Mouse (Mus musculus) neural tube, embryonic 12.5 days (tissue): ENCODE data around the gene Abhd17b. TPM values are rescaled to one million over a fixed set of nuclear protein-coding genes. Genes with fewer than 3 reads are reported as not detected.

ENCODE experiments used
- ATAC-seq: fragments of 200-750 bp; cut with Nextera tagmentation; 2 replicates; pipeline ENCODE4 v1.8.0; 2017; ENCODE audit warnings: low read depth, mild to moderate bottlenecking, moderate TSS enrichment, moderate library complexity; ENCODE audit not compliant: low FRiP score
- H3K27ac ChIP-seq: fragments of 300-500 bp; sonication (generic); 2 replicates; pipeline ENCODE4 v1.5.1; 2016
- H3K27me3 ChIP-seq: fragments of 300-500 bp; sonication (generic); replicated peaks from 2 replicates; pipeline ENCODE4 v1.6.1; 2016; ENCODE audit warnings: mild to moderate bottlenecking
- H3K36me3 ChIP-seq: fragments of 300-500 bp; sonication (generic); 2 replicates; pipeline ENCODE4 v1.6.1; 2016; ENCODE audit warnings: mild to moderate bottlenecking
- H3K4me1 ChIP-seq: fragments of 300-500 bp; sonication (generic); 2 replicates; pipeline ENCODE4 v1.6.1; 2016
- H3K4me2 ChIP-seq: fragments of 300-500 bp; sonication (generic); replicated peaks from 2 replicates; pipeline ENCODE4 v1.6.1; 2016; ENCODE audit warnings: mild to moderate bottlenecking
- H3K4me3 ChIP-seq: fragments of 300-500 bp; sonication (generic); 2 replicates; pipeline ENCODE4 v1.5.1; 2016
- H3K9ac ChIP-seq: fragments of 300-500 bp; sonication (generic); 2 replicates; pipeline ENCODE4 v1.6.1; 2016; ENCODE audit warnings: mild to moderate bottlenecking
- H3K9me3 ChIP-seq: fragments of 300-500 bp; sonication (generic); 2 replicates; pipeline ENCODE4 v1.6.1; 2016; ENCODE audit warnings: mild to moderate bottlenecking
- WGBS: fragments of 180-500 bp; shearing (Covaris S2); methylation state at CpG from one replicate; pipeline ENCODE4 v1.1.7; 2016; 5-methylcytosine and 5-hydroxymethylcytosine counted together
- polyA plus RNA-seq: library from polyadenylated mRNA; unstranded; fragments of >200 nt; fragmentation: Nextera tagmentation; extraction: Ambion mirVana; gene quantifications from 2 replicates; pipeline ENCODE4 v1.2.1, GENCODE M21; 2016

The Abhd17b gene
- polyA plus RNA-seq, 1 experiment from 2014 or later: 49.4 TPM

DNA sequence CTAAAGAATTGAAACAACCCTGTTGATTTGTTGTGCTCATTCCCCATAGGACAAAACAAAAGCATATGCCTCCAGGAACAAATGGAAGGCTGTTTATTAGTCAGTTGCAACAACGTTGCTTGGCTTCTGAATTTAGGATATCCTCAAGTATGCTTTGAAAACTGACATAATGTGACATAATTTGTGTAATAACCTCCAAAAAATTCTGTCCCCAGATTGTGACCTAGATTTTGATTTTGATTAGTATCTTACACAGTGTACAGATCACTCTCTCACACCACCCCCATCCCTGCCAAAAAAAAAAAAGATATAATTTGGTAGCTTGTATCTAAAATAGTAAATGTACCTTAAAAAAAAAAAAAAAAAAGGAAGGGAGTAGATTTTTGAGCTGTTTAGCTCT lies 7.7 kb downstream of the Abhd17b start:
- Histone ChIP-seq H3K4me3 (no peak overlapping the region), H3K9ac (no peak overlapping the region), H3K4me1 (no peaks in the 10 kb centered on the region), H3K4me2 (no peak overlapping the region), H3K36me3 (no peaks in the 10 kb centered on the region), H3K9me3 (no peaks in the 10 kb centered on the region), H3K27ac (no peak overlapping the region), H3K27me3 (no peaks in the 10 kb centered on the region)
- ATAC-seq: no peak
- 93% methylated on average over 1 of the region's 1 CpGs for WGBS

- ATAC-seq: no peak
- WGBS: 85% methylated on average over 4 of the region's 4 CpGs
These were observed 10.9 kb downstream of the Abhd17b start for GRCm38 (mm10) chr19:21663756-21664456.

GRCm38 (mm10) chr19:21669650-21670049 lies 16.7 kb downstream of the Abhd17b start:
- Histone ChIP-seq H3K36me3 (no peaks in the 10 kb centered on the region), H3K27me3 (no peaks in the 10 kb centered on the region), H3K27ac (no peak overlapping the region), H3K9ac (no peak overlapping the region), H3K4me1 (no peaks in the 10 kb centered on the region), H3K9me3 (no peaks in the 10 kb centered on the region), H3K4me3 (no peak overlapping the region), H3K4me2 (no peak overlapping the region)
- 88% methylated on average over 4 of the region's 4 CpGs for WGBS
- ATAC-seq: no peak

More at GRCm38 (mm10) chr19:21663756-21664456, 10.9 kb downstream of the Abhd17b start:
- Histone ChIP-seq H3K27ac (no peak overlapping the region), H3K4me3 (no peak overlapping the region), H3K4me1 (no peaks in the 10 kb centered on the region), H3K27me3 (no peaks in the 10 kb centered on the region), H3K9ac (no peak overlapping the region), H3K9me3 (no peaks in the 10 kb centered on the region), H3K36me3 (no peaks in the 10 kb centered on the region), H3K4me2 (no peak overlapping the region)

- peaks cover 6% of the 10 kb centered on the region; the same call in 1 of the 2 replicates for H3K36me3 ChIP-seq
- H3K9me3 ChIP-seq: 0 out of 2 replicates have a peak, but pooled peaks cover 7% of the 10 kb centered on the region
- WGBS: 96% methylated on average over 17 of the region's 17 CpGs
- ATAC-seq: no peak
- no peak overlapping the region for H3K4me2 ChIP-seq
- H3K9ac ChIP-seq: no peak overlapping the region
- no peaks in the 10 kb centered on the region for H3K4me1 ChIP-seq
- no peaks in the 10 kb centered on the region for H3K27me3 ChIP-seq
- no peak overlapping the region for H3K4me3 ChIP-seq
- H3K27ac ChIP-seq: no peak overlapping the region
These were observed 21.5 kb downstream of the Abhd17b start for GRCm38 (mm10) chr19:21674354-21675096.

DNA sequence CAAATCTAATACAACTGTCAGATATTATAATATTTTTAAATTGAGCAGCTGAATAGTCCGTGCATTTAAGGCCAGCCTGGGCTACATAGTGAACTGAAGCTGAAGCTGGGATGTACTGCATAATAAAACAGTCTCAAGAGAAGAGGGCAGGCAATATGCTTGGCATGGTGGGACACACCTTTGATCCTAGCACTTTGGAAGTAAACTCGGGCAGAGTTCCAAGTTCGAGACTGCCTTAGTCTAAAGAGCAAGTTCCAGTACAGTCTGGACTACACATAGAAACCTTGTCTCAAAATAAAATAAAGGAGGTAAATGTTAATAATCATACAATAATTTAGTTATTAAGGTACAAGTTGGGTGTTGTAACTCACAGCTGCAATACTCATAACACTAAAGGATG lies 27.1 kb downstream of the Abhd17b start:
- WGBS: 96% methylated on average over 3 of the region's 3 CpGs
- H3K4me2 ChIP-seq: no peak overlapping the region
- H3K27me3 ChIP-seq: no peaks in the 10 kb centered on the region
- H3K27ac ChIP-seq: no peak overlapping the region
- no peaks in the 10 kb centered on the region for H3K4me1 ChIP-seq
- no peak overlapping the region for H3K4me3 ChIP-seq
- no peak for ATAC-seq
- peaks cover 30% of the 10 kb centered on the region for H3K36me3 ChIP-seq
- no peak overlapping the region for H3K9ac ChIP-seq
- 0 out of 2 replicates have a peak, but pooled peaks cover 6% of the 10 kb centered on the region for H3K9me3 ChIP-seq

DNA sequence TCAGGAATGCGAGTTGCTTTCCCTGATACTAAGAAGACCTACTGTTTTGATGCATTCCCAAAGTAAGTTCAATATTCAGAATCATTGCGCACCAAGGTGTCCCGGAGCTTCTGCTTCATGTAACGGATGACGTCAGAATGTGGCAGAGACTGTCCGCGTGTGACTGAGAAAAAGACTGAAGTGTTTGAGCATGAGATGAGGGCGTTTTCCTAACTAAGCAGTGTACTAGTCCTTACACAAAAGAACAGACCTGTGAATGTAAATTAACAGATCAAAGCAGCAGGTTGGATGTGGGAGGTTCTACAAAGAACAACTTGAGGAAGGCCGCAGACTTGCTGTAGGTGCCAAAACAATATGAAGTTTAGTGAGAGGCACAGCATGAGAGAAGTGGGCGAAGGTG lies 28.0 kb downstream of the Abhd17b start:
- Histone ChIP-seq H3K4me3 (no peak overlapping the region), H3K9me3 (no peaks in the 10 kb centered on the region), H3K36me3 (peaks cover 34% of the 10 kb centered on the region), H3K4me2 (no peak overlapping the region), H3K9ac (no peak overlapping the region), H3K27me3 (no peaks in the 10 kb centered on the region), H3K4me1 (no peaks in the 10 kb centered on the region), H3K27ac (no peak overlapping the region)
- 94% methylated on average over 10 of the region's 10 CpGs for WGBS
- ATAC-seq: no peak

GRCm38 (mm10) chr19:21713260-21714031 lies 60.5 kb downstream of the Abhd17b start:
- H3K27me3 ChIP-seq: no peaks in the 10 kb centered on the region
- H3K27ac ChIP-seq: no peak overlapping the region
- no peaks in the 10 kb centered on the region for H3K36me3 ChIP-seq
- H3K9ac ChIP-seq: no peak overlapping the region
- no peaks in the 10 kb centered on the region for H3K9me3 ChIP-seq
- no peak overlapping the region for H3K4me2 ChIP-seq
- 75% methylated on average over 3 of the region's 3 CpGs for WGBS
- H3K4me1 ChIP-seq: no peaks in the 10 kb centered on the region
- no peak for ATAC-seq
- no peak overlapping the region for H3K4me3 ChIP-seq

DNA sequence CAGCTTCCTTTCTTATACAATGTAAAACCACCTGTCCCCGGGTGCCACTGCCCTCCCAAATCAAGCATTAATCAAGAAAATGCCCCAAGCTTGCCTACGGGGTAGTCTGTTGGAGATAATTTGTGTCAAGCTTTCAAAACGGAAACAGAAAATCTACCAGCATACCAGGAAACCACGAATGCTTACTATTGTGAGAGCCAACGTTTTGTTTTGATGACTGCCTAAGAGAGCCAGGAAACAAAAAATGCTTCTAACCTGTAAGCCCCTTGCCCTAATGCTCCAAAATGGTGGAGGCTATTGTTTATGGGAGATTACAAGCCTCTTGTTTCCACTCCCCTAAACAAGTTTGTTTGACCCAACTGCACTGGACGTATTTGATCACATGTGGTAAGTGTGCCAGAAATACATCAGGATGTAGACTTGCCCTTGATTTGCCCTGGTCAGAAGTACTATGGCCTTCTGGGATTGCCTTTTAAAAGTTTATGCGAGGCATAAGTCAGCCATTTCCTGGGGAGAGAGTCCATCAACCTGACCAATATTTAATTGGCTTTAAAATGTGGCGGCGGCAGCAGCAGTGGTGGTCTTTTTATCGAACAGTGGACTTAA lies 61.4 kb downstream of the Abhd17b start:
- H3K9ac ChIP-seq: no peak overlapping the region

GRCm38 (mm10) chr19:21715005-21715442 lies 62.0 kb downstream of the Abhd17b start:
- H3K36me3 ChIP-seq: no peaks in the 10 kb centered on the region
- no peak overlapping the region for H3K4me2 ChIP-seq
- H3K27ac ChIP-seq: no peak overlapping the region
- H3K4me1 ChIP-seq: no peaks in the 10 kb centered on the region
- no peak overlapping the region for H3K9ac ChIP-seq
- H3K4me3 ChIP-seq: no peak overlapping the region
- WGBS: 70% methylated on average over 10 of the region's 10 CpGs
- no peaks in the 10 kb centered on the region for H3K9me3 ChIP-seq
- H3K27me3 ChIP-seq: no peaks in the 10 kb centered on the region
- ATAC-seq: 0 out of 2 replicates have a peak, but pooled peaks have one; percentile 61

More for the DNA sequence above, 61.4 kb downstream of the Abhd17b start:
- WGBS: 82% methylated on average over 10 of the region's 10 CpGs
- H3K4me3 ChIP-seq: no peak overlapping the region
- no peaks in the 10 kb centered on the region for H3K4me1 ChIP-seq
- H3K27me3 ChIP-seq: no peaks in the 10 kb centered on the region
- no peaks in the 10 kb centered on the region for H3K36me3 ChIP-seq
- H3K4me2 ChIP-seq: no peak overlapping the region
- H3K9me3 ChIP-seq: no peaks in the 10 kb centered on the region
- H3K27ac ChIP-seq: no peak overlapping the region
- no peak for ATAC-seq

DNA sequence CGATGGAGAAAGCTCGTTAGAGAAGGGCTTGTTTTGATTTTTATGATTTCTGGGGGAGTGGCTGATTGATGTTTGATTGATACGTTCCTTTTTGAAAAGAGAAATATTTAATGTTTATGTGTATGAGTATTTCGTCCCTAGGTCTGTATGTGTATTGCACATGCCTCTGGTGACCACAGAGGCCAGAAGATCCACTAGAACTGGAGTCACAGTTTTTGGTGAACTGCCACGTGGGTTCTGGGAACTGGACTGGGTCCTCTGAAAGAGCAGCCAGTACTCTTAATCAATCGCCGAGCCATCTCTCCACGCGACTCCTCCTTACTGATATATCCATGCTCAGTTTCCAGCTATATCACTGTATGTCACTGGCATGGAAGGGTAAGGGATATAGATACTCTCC lies 62.5 kb downstream of the Abhd17b start:
- Histone ChIP-seq H3K27me3 (no peaks in the 10 kb centered on the region), H3K4me1 (no peaks in the 10 kb centered on the region), H3K9ac (no peak overlapping the region), H3K27ac (no peak overlapping the region), H3K36me3 (no peaks in the 10 kb centered on the region), H3K4me2 (no peak overlapping the region), H3K9me3 (no peaks in the 10 kb centered on the region), H3K4me3 (no peak overlapping the region)
- 84% methylated on average over 9 of the region's 9 CpGs for WGBS
- ATAC-seq: no peak

DNA sequence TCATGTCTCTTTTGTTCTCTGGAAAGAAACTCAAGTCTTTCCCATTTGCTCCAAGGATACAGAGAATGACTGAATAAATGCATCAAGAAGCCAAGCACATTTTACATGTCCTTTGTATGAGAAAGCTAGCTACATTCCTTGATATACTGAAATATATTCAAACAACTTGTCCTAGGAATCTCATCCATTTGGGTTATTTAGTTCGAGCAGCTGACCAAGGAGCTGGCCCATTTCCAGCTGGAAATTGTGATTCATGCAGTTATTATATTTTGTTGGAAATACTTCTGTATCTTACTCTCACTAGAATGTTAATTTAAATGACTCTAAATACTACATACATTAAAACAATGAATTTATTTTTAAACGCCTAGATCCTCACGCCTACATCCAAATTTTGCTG lies 63.5 kb downstream of the Abhd17b start:
- WGBS: 92% methylated on average over 3 of the region's 3 CpGs
- no peak overlapping the region for H3K4me2 ChIP-seq
- H3K9ac ChIP-seq: no peak overlapping the region
- no peak for ATAC-seq
- no peak overlapping the region for H3K27ac ChIP-seq
- no peaks in the 10 kb centered on the region for H3K9me3 ChIP-seq
- no peaks in the 10 kb centered on the region for H3K4me1 ChIP-seq
- H3K4me3 ChIP-seq: no peak overlapping the region
- H3K36me3 ChIP-seq: no peaks in the 10 kb centered on the region
- H3K27me3 ChIP-seq: no peaks in the 10 kb centered on the region

DNA sequence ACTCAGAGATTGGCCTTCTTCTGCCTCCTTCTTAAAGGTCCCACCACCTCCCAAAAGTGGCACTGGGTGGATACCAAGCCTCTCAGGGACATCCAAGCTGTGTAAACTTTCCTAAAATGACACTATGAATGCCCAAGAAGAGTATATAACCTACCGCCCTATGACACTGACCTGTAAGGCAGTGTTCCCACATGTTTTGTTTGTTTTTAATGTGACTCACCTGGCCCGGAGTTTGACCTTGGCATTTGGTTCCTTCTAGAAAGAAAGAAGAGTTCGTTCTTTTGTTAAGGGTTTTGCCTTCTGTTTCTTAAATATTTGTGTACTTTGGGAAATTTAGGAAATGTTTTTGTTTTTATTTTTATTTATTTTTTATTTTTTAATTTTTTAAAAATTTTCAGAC lies 66.2 kb downstream of the Abhd17b start:
- Histone ChIP-seq H3K27me3 (no peaks in the 10 kb centered on the region), H3K9ac (no peak overlapping the region), H3K9me3 (no peaks in the 10 kb centered on the region), H3K4me3 (no peak overlapping the region), H3K4me1 (peaks cover 6% of the 10 kb centered on the region; the same call in 1 of the 2 replicates), H3K4me2 (no peak overlapping the region), H3K36me3 (no peaks in the 10 kb centered on the region), H3K27ac (no peak overlapping the region)
- WGBS: 94% methylated on average over 3 of the region's 3 CpGs
- ATAC-seq: no peak
